Mouse (Mus musculus) CH12.LX (cell line): ENCODE measurements around the gene Zfp692.

ENCODE experiments used
- BHLHE40 ChIP-seq: IDR thresholded peaks from 2 replicates; pipeline ENCODE4 v1.6.1; 2011; ENCODE audit warnings: mild to moderate bottlenecking, low read depth, low read length, improper control_type of control experiment
- CTCF ChIP-seq, 2 experiments: IDR thresholded peaks in 1 of 2; conservative IDR thresholded peaks in 1 of 2; 2 replicates each; pipeline ENCODE4 v1.5.1; 2011 to 2012; ENCODE audit warnings: low read depth in 2 of 2, low read length in 2 of 2, improper control_type of control experiment in 1 of 2, inconsistent platforms in 1 of 2, mild to moderate bottlenecking in 1 of 2, moderate library complexity in 1 of 2
- EP300 ChIP-seq: IDR thresholded peaks from 2 replicates; pipeline ENCODE4 v1.6.1; 2011; ENCODE audit warnings: low read length, improper control_type of control experiment
- ETS1 ChIP-seq: conservative IDR thresholded peaks from 2 replicates; pipeline ENCODE4 v1.6.1; 2012; ENCODE audit warnings: low read depth, mild to moderate bottlenecking, inconsistent platforms, low read length, improper control_type of control experiment, moderate library complexity
- MAFK ChIP-seq: IDR thresholded peaks from 2 replicates; pipeline ENCODE4 v1.6.1; 2011; ENCODE audit warnings: low read length, improper control_type of control experiment; ENCODE audit not compliant: insufficient replicate concordance
- MAZ ChIP-seq: IDR thresholded peaks from 2 replicates; pipeline ENCODE4 v1.6.1; 2012; ENCODE audit warnings: low read depth, mild to moderate bottlenecking, inconsistent platforms, low read length, improper control_type of control experiment, moderate library complexity
- MYC ChIP-seq: IDR thresholded peaks from 2 replicates; pipeline ENCODE4 v1.6.1; 2011; ENCODE audit warnings: low read depth, mild to moderate bottlenecking, improper control_type of control experiment, low read length
- NELFE ChIP-seq: IDR thresholded peaks from 2 replicates; pipeline ENCODE4 v1.6.1; 2011; ENCODE audit warnings: low read depth, low read length, improper control_type of control experiment
- POLR2A ChIP-seq: IDR thresholded peaks from 2 replicates; pipeline ENCODE4 v1.6.1; 2011; ENCODE audit warnings: low read depth, mild to moderate bottlenecking, improper control_type of control experiment, low read length
- POLR2AphosphoS2 ChIP-seq: IDR thresholded peaks from 2 replicates; pipeline ENCODE4 v1.6.1; 2011; ENCODE audit warnings: low read depth, low read length, improper control_type of control experiment
- TCF12 ChIP-seq: IDR thresholded peaks from 2 replicates; pipeline ENCODE4 v1.6.1; 2014; ENCODE audit warnings: low read depth, mild to moderate bottlenecking, inconsistent platforms, low read length, improper control_type of control experiment

DNA sequence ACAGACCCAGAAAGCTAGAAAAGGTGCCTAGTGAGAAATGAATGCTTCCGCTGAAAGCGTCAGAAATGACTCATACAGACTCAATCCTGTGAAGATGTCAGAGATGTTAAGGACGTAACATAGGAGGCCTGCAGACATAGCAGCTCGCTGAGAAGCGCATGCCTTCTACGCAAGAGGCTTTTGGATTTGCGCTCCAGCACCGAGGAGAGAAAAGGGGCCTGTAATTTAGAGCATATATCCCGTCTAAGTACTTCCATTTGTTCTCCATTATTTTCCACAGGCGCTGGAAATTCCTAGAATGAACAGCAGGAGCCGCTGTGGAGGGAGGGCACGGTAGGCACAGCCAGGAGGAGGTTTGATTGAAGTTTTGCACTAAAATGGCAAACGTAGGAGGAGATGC lies 5.8 kb upstream of the Zfp692 start:
- TF ChIP-seq MAZ (no peak), CTCF (conservative IDR thresholded peaks at IDR 0.05 in 1 of 2, IDR thresholded peaks at IDR 0.05 in 1 of 2; ENCODE audit: low read depth in 2 of 2, low read length in 2 of 2) (peak; percentile 83 to 94), MAFK (peak; percentile 27; the same call in 1 of the 2 replicates), POLR2AphosphoS2 (no peak), BHLHE40 (peak; percentile 55; the same call in 1 of the 2 replicates), POLR2A (no peak), MYC (peak; percentile 55; the same call in 1 of the 2 replicates), TCF12 (0 out of 2 replicates have a peak, but pooled peaks have one; percentile 9), NELFE (peak; percentile 33; the same call in 1 of the 2 replicates), EP300 (peak; percentile 89), ETS1 (peak; percentile 61; the same call in 1 of the 2 replicates)
